In the genomic region with DNA sequence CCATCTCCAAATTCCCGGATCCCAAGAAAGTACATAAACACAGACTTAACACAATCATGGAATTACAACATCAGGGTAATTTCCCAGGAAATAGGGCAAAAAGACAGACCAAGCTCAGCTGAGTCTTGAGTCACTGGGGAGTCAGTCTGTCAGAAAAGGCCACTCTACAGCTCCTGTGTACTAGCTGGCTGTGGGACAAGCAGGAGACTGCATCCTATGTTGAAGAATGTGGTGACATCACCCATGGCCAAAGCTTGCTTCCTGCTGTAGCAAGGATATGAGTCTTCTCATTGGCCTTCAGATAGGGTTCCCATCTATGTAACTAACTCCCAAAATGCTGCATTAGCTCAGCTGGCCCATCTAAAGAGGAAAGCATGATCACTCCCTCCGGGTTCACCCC, we compare ENCODE assay signal across 18 mouse cellular contexts. TPM values are rescaled to one million over a fixed set of nuclear protein-coding genes. Genes with fewer than 3 reads are reported as not detected.
DNase-seq lines count a peak whose midpoint lies in the region; ATAC-seq and TF ChIP-seq lines count a peak whose summit lies in the region.
"Had no signal": no experiment of that assay in that cellular context is flagged by ENCODE, and none has a peak within 500 bp of the region (broad histone marks: within the 10 kb centered on the region; RNA-seq: fewer than 3 reads in every experiment).

No protein-coding gene starts in this region.

- H3K27me3 ChIP-seq in heart, embryonic 12.5 days (replicated peaks) = no peaks in the 10 kb centered on the region
- H3K27me3 ChIP-seq in intestine, embryonic 14.5 days (replicated peaks; ENCODE audit: control insufficient read depth, insufficient read depth, low read length) = no peaks in the 10 kb centered on the region
- H3K27me3 ChIP-seq in intestine, embryonic 16.5 days (replicated peaks; ENCODE audit: control insufficient read depth, insufficient read depth, low read length) = no peaks in the 10 kb centered on the region
- H3K27me3 ChIP-seq in MEL (ENCODE audit: control insufficient read depth in 1 of 2, insufficient read depth in 2 of 2, low read length in 2 of 2) = no peaks in the 10 kb centered on the region
- no peaks in the 10 kb centered on the region for H3K27me3 ChIP-seq in hindbrain, embryonic 16.5 days (replicated peaks; ENCODE audit: control insufficient read depth, insufficient read depth, low read length)
- H3K27me3 ChIP-seq: hindbrain, embryonic 13.5 days; intestine, embryonic 15.5 days; lung, embryonic 15.5 days had no signal

- no peak for TF ChIP-seq POLR2A in MEL (IDR thresholded peaks at IDR 0.05; ENCODE audit: control insufficient read depth in 1 of 2, insufficient read depth in 1 of 2, low read depth in 1 of 2, low read length in 2 of 2, poor library complexity in 1 of 2)

- no peak for TF ChIP-seq CTCF in MEL (IDR thresholded peaks at IDR 0.05 in 2 of 3, conservative IDR thresholded peaks at IDR 0.05 in 1 of 3; ENCODE audit: control insufficient read depth in 1 of 3, insufficient read depth in 1 of 3, low read depth in 2 of 3, low read length in 3 of 3, poor library complexity in 1 of 3, severe bottlenecking in 1 of 3)

- H3K36me3 ChIP-seq in heart, embryonic 12.5 days = no peaks in the 10 kb centered on the region
- H3K36me3 ChIP-seq in intestine, embryonic 14.5 days (ENCODE audit: control insufficient read depth, insufficient read depth, low read length) = no peaks in the 10 kb centered on the region
- no peaks in the 10 kb centered on the region for H3K36me3 ChIP-seq in intestine, embryonic 16.5 days (ENCODE audit: control insufficient read depth, insufficient read depth, low read length)
- H3K36me3 ChIP-seq in MEL (ENCODE audit: control insufficient read depth in 1 of 2, insufficient read depth in 2 of 2, low read length in 2 of 2) = peaks cover 0 to 15% of the 10 kb centered on the region in 2 experiments; a peak in 2 of 4 replicates
- no peaks in the 10 kb centered on the region for H3K36me3 ChIP-seq in hindbrain, embryonic 16.5 days (ENCODE audit: control insufficient read depth, insufficient read depth, low read length)
- H3K36me3 ChIP-seq: hindbrain, embryonic 13.5 days; intestine, embryonic 15.5 days; liver, embryonic 12.5 days; lung, embryonic 15.5 days; midbrain, embryonic 10.5 days had no signal

- H3K79me2 ChIP-seq in MEL (ENCODE audit: control insufficient read depth, insufficient read depth, low read length, poor library complexity) = no peaks in the 10 kb centered on the region

- WGBS in heart, embryonic 12.5 days = 67% methylated on average over 2 of the region's 2 CpGs
- WGBS in intestine, embryonic 14.5 days = 80% methylated on average over 2 of the region's 2 CpGs
- 89% methylated on average over 2 of the region's 2 CpGs for WGBS in intestine, embryonic 16.5 days
- WGBS in hindbrain, embryonic 16.5 days = 90% methylated on average over 2 of the region's 2 CpGs

- intact Hi-C loops in heart, postnatal 14 days (cut with DNase I) = no loop called here

- 0 out of 2 replicates have a peak overlapping the region, but pooled peaks have one; percentile 16 for H3K27ac ChIP-seq in heart, embryonic 12.5 days (ENCODE audit: poor library complexity, severe bottlenecking)
- H3K27ac ChIP-seq in intestine, embryonic 14.5 days (ENCODE audit: low read depth) = no peak overlapping the region
- H3K27ac ChIP-seq in intestine, embryonic 16.5 days (ENCODE audit: low read length) = no peak overlapping the region
- H3K27ac ChIP-seq in MEL (ENCODE audit: control insufficient read depth, low read depth, low read length) = no peak overlapping the region
- H3K27ac ChIP-seq in hindbrain, embryonic 16.5 days (ENCODE audit: low read depth, low read length) = no peak overlapping the region
- H3K27ac ChIP-seq: hindbrain, embryonic 13.5 days; intestine, embryonic 15.5 days; liver, embryonic 12.5 days; lung, embryonic 15.5 days; macrophage; midbrain, embryonic 10.5 days had no signal

- no peak for DNase-seq in heart, postnatal 14 days
- DNase-seq in intestine, embryonic 14.5 days (ENCODE audit: low spot score) = peak; percentile 34
- peak; percentile 20 for DNase-seq in MEL (ENCODE audit: low read depth, low spot score)
- DNase-seq in adrenal gland, postnatal 14 days = peak; percentile 37
- DNase-seq in urinary bladder, adult 2 months (ENCODE audit: low spot score) = no peak
- DNase-seq: cerebellum, adult 8-10 months; kidney, postnatal 36 days; left cerebral cortex, postnatal 4 days; right cerebral cortex, postnatal 4 days had no signal

- no peak overlapping the region for H3K9ac ChIP-seq in heart, embryonic 12.5 days
- H3K9ac ChIP-seq in intestine, embryonic 14.5 days (ENCODE audit: low read length) = no peak overlapping the region
- H3K9ac ChIP-seq in intestine, embryonic 16.5 days (ENCODE audit: low read depth, low read length) = no peak overlapping the region
- no peak overlapping the region for H3K9ac ChIP-seq in MEL (ENCODE audit: control insufficient read depth, low read depth, low read length, poor library complexity, severe bottlenecking)
- H3K9ac ChIP-seq in hindbrain, embryonic 16.5 days (ENCODE audit: low read depth, low read length) = no peak overlapping the region
- H3K9ac ChIP-seq: hindbrain, embryonic 13.5 days; intestine, embryonic 15.5 days; liver, embryonic 12.5 days; lung, embryonic 15.5 days had no signal

- peaks cover 30% of the 10 kb centered on the region for H3K4me1 ChIP-seq in heart, embryonic 12.5 days (replicated peaks)
- H3K4me1 ChIP-seq in intestine, embryonic 14.5 days (replicated peaks; ENCODE audit: control insufficient read depth, insufficient read depth, low read length) = no peaks in the 10 kb centered on the region
- no peaks in the 10 kb centered on the region for H3K4me1 ChIP-seq in intestine, embryonic 16.5 days (ENCODE audit: control insufficient read depth, insufficient read depth, low read length)
- peaks cover 8 to 14% of the 10 kb centered on the region in 2 experiments for H3K4me1 ChIP-seq in MEL (ENCODE audit: control insufficient read depth in 1 of 2, insufficient read depth in 2 of 2, low read length in 2 of 2)
- H3K4me1 ChIP-seq in hindbrain, embryonic 16.5 days (ENCODE audit: control insufficient read depth, insufficient read depth, low read depth, low read length) = no peaks in the 10 kb centered on the region
- H3K4me1 ChIP-seq: hindbrain, embryonic 13.5 days; intestine, embryonic 15.5 days; lung, embryonic 15.5 days had no signal

- 0 out of 2 replicates have a peak, but pooled peaks have one; percentile 39 for ATAC-seq in heart, embryonic 12.5 days (ENCODE audit: insufficient number of reproducible peaks, low FRiP score)
- no peak for ATAC-seq in intestine, embryonic 14.5 days (replicated peaks; ENCODE audit: low FRiP score, low TSS enrichment, low read depth)
- ATAC-seq in intestine, embryonic 16.5 days = no peak
- ATAC-seq in hindbrain, embryonic 16.5 days = no peak
- ATAC-seq: intestine, embryonic 15.5 days; liver, embryonic 12.5 days had no signal

- no peak for TF ChIP-seq EP300 in MEL (IDR thresholded peaks at IDR 0.05; ENCODE audit: low read depth in 1 of 2, low read length in 2 of 2)

- no peak for TF ChIP-seq RAD21 in MEL (IDR thresholded peaks at IDR 0.05; ENCODE audit: low read depth, low read length)

- H3K9me3 ChIP-seq in heart, embryonic 12.5 days (replicated peaks) = no peaks in the 10 kb centered on the region
- H3K9me3 ChIP-seq in intestine, embryonic 14.5 days (ENCODE audit: control insufficient read depth, low read length) = no peaks in the 10 kb centered on the region
- H3K9me3 ChIP-seq in intestine, embryonic 16.5 days (ENCODE audit: control insufficient read depth, low read length) = no peaks in the 10 kb centered on the region
- no peaks in the 10 kb centered on the region for H3K9me3 ChIP-seq in MEL (replicated peaks; ENCODE audit: insufficient read depth, low read length)
- H3K9me3 ChIP-seq in hindbrain, embryonic 16.5 days (ENCODE audit: control insufficient read depth, low read length) = no peaks in the 10 kb centered on the region
- H3K9me3 ChIP-seq: hindbrain, embryonic 13.5 days; intestine, embryonic 15.5 days; liver, embryonic 12.5 days; lung, embryonic 15.5 days; midbrain, embryonic 10.5 days had no signal

- H3K4me3 ChIP-seq in heart, embryonic 12.5 days = no peak overlapping the region
- no peak overlapping the region for H3K4me3 ChIP-seq in intestine, embryonic 14.5 days (ENCODE audit: low read depth, low read length)
- H3K4me3 ChIP-seq in intestine, embryonic 16.5 days (ENCODE audit: low read length) = no peak overlapping the region
- H3K4me3 ChIP-seq in MEL (ENCODE audit: control insufficient read depth in 1 of 2, insufficient read depth in 1 of 2, low read depth in 2 of 2, low read length in 2 of 2) = no peak overlapping the region
- no peak overlapping the region for H3K4me3 ChIP-seq in hindbrain, embryonic 16.5 days (ENCODE audit: low read length)
- H3K4me3 ChIP-seq: hindbrain, embryonic 13.5 days; intestine, embryonic 15.5 days; liver, embryonic 12.5 days; lung, embryonic 15.5 days; midbrain, embryonic 10.5 days had no signal

- no peak overlapping the region for H3K4me2 ChIP-seq in heart, embryonic 12.5 days
- no peak overlapping the region for H3K4me2 ChIP-seq in intestine, embryonic 14.5 days (ENCODE audit: low read length)
- no peak overlapping the region for H3K4me2 ChIP-seq in intestine, embryonic 16.5 days (ENCODE audit: low read depth, low read length)
- no peak overlapping the region for H3K4me2 ChIP-seq in hindbrain, embryonic 16.5 days (ENCODE audit: low read length)
- H3K4me2 ChIP-seq: hindbrain, embryonic 13.5 days; intestine, embryonic 15.5 days; liver, embryonic 12.5 days; lung, embryonic 15.5 days had no signal

TF ChIP-seq in MEL, 35 proteins besides CTCF, POLR2A, EP300 and RAD21 (continues in another document):
- no peak for TF ChIP-seq MYB (IDR thresholded peaks at IDR 0.05; ENCODE audit: low read depth, low read length)
- no peak for TF ChIP-seq GABPA (IDR thresholded peaks at IDR 0.05; ENCODE audit: low read depth, low read length)
- no peak for TF ChIP-seq SIN3A (IDR thresholded peaks at IDR 0.05; ENCODE audit: low read length)
- no peak for TF ChIP-seq NELFE (IDR thresholded peaks at IDR 0.05; ENCODE audit: low read depth, low read length)
- no peak for TF ChIP-seq TCF12 (IDR thresholded peaks at IDR 0.05; ENCODE audit: low read depth, low read length)
- no peak for TF ChIP-seq ZMIZ1 (IDR thresholded peaks at IDR 0.05; ENCODE audit: low read depth, low read length)

RNA-seq across cellular contexts. Expression of a gene that starts 36.7 kb away (rescaled TPM):
- 17.6 and 17.8 TPM in 2 replicates for polyA plus RNA-seq in heart, embryonic 12.5 days (2016; fragmentation: Nextera tagmentation; extraction: Ambion mirVana)
- 10 to 100 TPM; 60.8 to 66.6 TPM for total RNA-seq in heart, postnatal 14 days (2021)
- polyA plus RNA-seq in intestine, embryonic 14.5 days (2014; fragmentation: Nextera tagmentation; extraction: Ambion mirVana) = 23.5 and 28.3 TPM in 2 replicates
- polyA plus RNA-seq in intestine, embryonic 16.5 days (2015; fragmentation: Nextera tagmentation; extraction: Ambion mirVana) = 14.1 and 17.2 TPM in 2 replicates
- total RNA-seq in MEL (2012; rRNA removed) = 120 and 145 TPM in 2 replicates
- 100 to 1,000 TPM in 1 of 2 experiments, 10 to 100 TPM in 1; 93.3 to 117 TPM for polyA plus RNA-seq in MEL (2012; ENCODE audit: insufficient read depth in 1 of 2, insufficient read length in 2 of 2, low read depth in 1 of 2, low replicate concordance in 2 of 2, missing spikeins in 1 of 2)
- total RNA-seq in adrenal gland, postnatal 14 days (2021) = 87.9 and 91.7 TPM in 2 replicates
- polyA plus RNA-seq in hindbrain, embryonic 16.5 days (2015; fragmentation: Nextera tagmentation; extraction: Ambion mirVana) = 5.7 and 6.9 TPM in 2 replicates
- polyA plus RNA-seq in urinary bladder, adult 2 months (2012; rRNA removed) = 42.8 and 45.2 TPM in 2 replicates

Comparison
In these comparisons a context has a peak if more than half of its experiments do, and no peak if none do; other contexts are left out.
1. DNase-seq: peak in intestine, embryonic 14.5 days (single experiment), MEL (single experiment) and adrenal gland, postnatal 14 days (single experiment); none in heart, postnatal 14 days (0 of 2) and urinary bladder, adult 2 months (single experiment).